Mouse (Mus musculus) erythroblast, embryonic 14.5 days (primary cell): ENCODE data around the gene Aqp9.

Source experiments
- GATA1 ChIP-seq: IDR thresholded peaks from 2 replicates; pipeline ENCODE4 v1.6.1; 2012; ENCODE audit warnings: low read length, inconsistent platforms, mixed read lengths
- TAL1 ChIP-seq: IDR thresholded peaks from 3 replicates; pipeline ENCODE4 v1.6.1; 2012; ENCODE audit warnings: low read length, inconsistent platforms, mixed read lengths

GRCm38 (mm10) chr9:71062976-71063375, 105.5 kb downstream of the Aqp9 start:
- TF ChIP-seq GATA1, result no peak
- TF ChIP-seq TAL1, result no peak
